Mouse (Mus musculus) layer of hippocampus, adult 18-20 months (tissue): ENCODE data around the gene Col18a1. TPM values are rescaled to one million over a fixed set of nuclear protein-coding genes. Genes with fewer than 3 reads are reported as not detected.
A peak's percentile ranks its signal among the peaks of the same experiment; 100 is the strongest.

ENCODE experiments used
- DNase-seq, 2 experiments: peaks; one replicate each; pipeline ENCODE4 v3.0.0; 2022; ENCODE audit warnings: low spot score in 2 of 2
- total RNA-seq, 2 experiments: library from RNA; stranded (reverse); gene quantifications; 2 replicates each; pipeline ENCODE4 v1.2.3; 2021

Col18a1 gene
- total RNA-seq, 2 experiments from 2014 or later: 3.3 to 3.5 TPM

- DNase-seq: no peak
Measured at GRCm38 (mm10) chr10:77111550-77112249, 54.6 kb downstream of the Col18a1 start.

- DNase-seq: no peak
Measured at GRCm38 (mm10) chr10:77110843-77111242, 55.5 kb downstream of the Col18a1 start.

- no peak for DNase-seq
Measured at GRCm38 (mm10) chr10:77110010-77110409, 56.3 kb downstream of the Col18a1 start.

- no peak for DNase-seq
Measured at GRCm38 (mm10) chr10:77108106-77108505, 58.2 kb downstream of the Col18a1 start.

GRCm38 (mm10) chr10:77104327-77104726 lies 62.0 kb downstream of the Col18a1 start:
- DNase-seq: no peak

GRCm38 (mm10) chr10:77103689-77104088 lies 62.7 kb downstream of the Col18a1 start:
- no peak for DNase-seq

GRCm38 (mm10) chr10:77099777-77100176 lies 66.6 kb downstream of the Col18a1 start:
- DNase-seq: no peak

- DNase-seq: no peak
Measured at GRCm38 (mm10) chr10:77098619-77099018, 67.7 kb downstream of the Col18a1 start.

GRCm38 (mm10) chr10:77097890-77098200 lies 68.5 kb downstream of the Col18a1 start:
- no peak for DNase-seq

- no peak for DNase-seq
Measured at GRCm38 (mm10) chr10:77097006-77097889, 69.1 kb downstream of the Col18a1 start.

- DNase-seq: peak in 1 of 2 experiments; percentile 70
Measured at GRCm38 (mm10) chr10:77095666-77096065, 70.7 kb downstream of the Col18a1 start.

GRCm38 (mm10) chr10:77093817-77094216 lies 72.5 kb downstream of the Col18a1 start:
- DNase-seq: peak; percentile 27 to 44

GRCm38 (mm10) chr10:77091538-77092097 lies 74.7 kb downstream of the Col18a1 start:
- no peak for DNase-seq

GRCm38 (mm10) chr10:77090063-77090462 lies 76.3 kb downstream of the Col18a1 start:
- no peak for DNase-seq

- no peak for DNase-seq
Measured at GRCm38 (mm10) chr10:77089336-77089735, 77.0 kb downstream of the Col18a1 start.

- no peak for DNase-seq
Measured at GRCm38 (mm10) chr10:77084568-77084967, 81.8 kb downstream of the Col18a1 start.

GRCm38 (mm10) chr10:77082921-77083320 lies 83.4 kb downstream of the Col18a1 start:
- no peak for DNase-seq

GRCm38 (mm10) chr10:77082453-77082852 lies 83.9 kb downstream of the Col18a1 start:
- peak; percentile 46 to 83 for DNase-seq

GRCm38 (mm10) chr10:77078961-77079360 lies 87.4 kb downstream of the Col18a1 start:
- no peak for DNase-seq

GRCm38 (mm10) chr10:77078456-77078855 lies 87.9 kb downstream of the Col18a1 start:
- DNase-seq: no peak

- DNase-seq: peak in 1 of 2 experiments; percentile 19
Measured at GRCm38 (mm10) chr10:77074276-77074974, 91.9 kb downstream of the Col18a1 start.
